Mouse (Mus musculus) ES-E14 (cell line): ENCODE results near the gene Cryba2. TPM values are rescaled to one million over a fixed set of nuclear protein-coding genes. Genes with fewer than 3 reads are reported as not detected.

Experiments
- DNase-seq: peaks from one replicate; pipeline ENCODE4 v3.0.0-alpha.2; 2013; ENCODE audit warnings: low read depth, low spot score
- H3K27ac ChIP-seq: 2 replicates; pipeline ENCODE4 v1.5.1; 2012; ENCODE audit warnings: low read depth, mild to moderate bottlenecking, low read length, moderate library complexity, mixed read lengths; ENCODE audit not compliant: poor library complexity, insufficient read depth, severe bottlenecking
- H3K36me3 ChIP-seq: 2 replicates; pipeline ENCODE4 v1.6.1; 2012; ENCODE audit warnings: mild to moderate bottlenecking, low read length, moderate library complexity, mixed read lengths; ENCODE audit not compliant: control insufficient read depth, poor library complexity, insufficient read depth, severe bottlenecking
- H3K4me1 ChIP-seq, 2 experiments: fragments of 150-350 bp in 1 of 2; sonication (generic) in 1 of 2; 2 replicates each; pipeline ENCODE4 v1.6.1; 2012; ENCODE audit warnings: low read length in 2 of 2, mild to moderate bottlenecking in 1 of 2, mixed read lengths in 1 of 2; ENCODE audit not compliant: control insufficient read depth in 2 of 2, insufficient read depth in 2 of 2, poor library complexity in 1 of 2
- H3K4me3 ChIP-seq, 2 experiments: fragments of 150-350 bp in 1 of 2; sonication (generic) in 1 of 2; 2 replicates each; pipeline ENCODE4 v1.5.1; 2012; ENCODE audit warnings: low read length in 2 of 2, low read depth in 1 of 2, mild to moderate bottlenecking in 1 of 2, mixed read lengths in 1 of 2; ENCODE audit not compliant: insufficient read depth in 1 of 2, poor library complexity in 1 of 2, severe bottlenecking in 1 of 2
- H3K9ac ChIP-seq: 2 replicates; pipeline ENCODE4 v1.6.1; 2012; ENCODE audit warnings: low read depth, mild to moderate bottlenecking, low read length, mixed read lengths; ENCODE audit not compliant: poor library complexity, insufficient read depth, severe bottlenecking
- H3K9me3 ChIP-seq: fragments of 150-350 bp; sonication (generic); 2 replicates; pipeline ENCODE4 v1.6.1; 2012; ENCODE audit warnings: low read depth, mild to moderate bottlenecking, low read length; ENCODE audit not compliant: control insufficient read depth, insufficient read depth
- HCFC1 ChIP-seq: IDR thresholded peaks from 2 replicates; pipeline ENCODE4 v1.6.1; 2012; ENCODE audit warnings: low read length, inconsistent platforms, borderline replicate concordance; ENCODE audit not compliant: insufficient read depth
- MAFK ChIP-seq: IDR thresholded peaks from 2 replicates; pipeline ENCODE4 v1.6.1; 2014; ENCODE audit warnings: mild to moderate bottlenecking, low read depth, low read length, inconsistent platforms; ENCODE audit not compliant: insufficient read depth
- ZC3H11A ChIP-seq: IDR thresholded peaks from 2 replicates; pipeline ENCODE4 v1.6.1; 2012; ENCODE audit warnings: low read depth, mild to moderate bottlenecking, inconsistent platforms, low read length, borderline replicate concordance
- ZNF384 ChIP-seq: IDR thresholded peaks from 2 replicates; pipeline ENCODE4 v1.6.1; 2012; ENCODE audit warnings: low read depth, low read length, inconsistent platforms
- in situ Hi-C, 2 experiments: fragments of 600-800 bp; cut with MboI; formaldehyde crosslinking; loops; one replicate each; pipeline ENCODE4 v1.15.1; 2025; ENCODE audit warnings: low sequenced_read_pairs in 2 of 2, inconsistent platforms in 1 of 2; ENCODE audit not compliant: unreplicated experiment in 2 of 2
- total RNA-seq: library from RNA; depleted of rRNA; stranded (reverse); fragments of 300-350 nt; gene quantifications from 2 replicates; pipeline ENCODE4 v1.2.3, GENCODE M21; 2012

Gene Cryba2
- total RNA-seq, 1 experiment = not detected

- no peak within 1 kb of the TSS for H3K27ac ChIP-seq
- in situ Hi-C loops = no loop called here
- no peak within 1 kb of the TSS for H3K9ac ChIP-seq
- DNase-seq = no peak
- 0 out of 4 replicates have a peak within 1 kb of the TSS, but pooled peaks of 1 of the 2 experiments have one; percentile 9 for H3K4me3 ChIP-seq
- no peaks in the 10 kb centered on the region for H3K4me1 ChIP-seq
- H3K36me3 ChIP-seq = no peaks in the 10 kb centered on the region
- TF ChIP-seq ZNF384 (no peak), HCFC1 (peak; percentile 47; the same call in 1 of the 2 replicates)
- no peaks in the 10 kb centered on the region for H3K9me3 ChIP-seq
Observed at GRCm38 (mm10) chr1:74935402-74935801, 42.5 kb upstream of the Cryba2 start, which contains the start of gene Cfap65. Gene Cfap65, minus strand, starts transcription at chr1:74935599.

GRCm38 (mm10) chr1:74927621-74928296 lies 34.8 kb upstream of the Cryba2 start:
- in situ Hi-C loops = no loop called here

GRCm38 (mm10) chr1:74926721-74927120 lies 33.8 kb upstream of the Cryba2 start:
- no peak overlapping the region for H3K9ac ChIP-seq
- H3K27ac ChIP-seq = no peak overlapping the region
- no peak for DNase-seq
- H3K9me3 ChIP-seq = no peaks in the 10 kb centered on the region
- H3K36me3 ChIP-seq = no peaks in the 10 kb centered on the region
- TF ChIP-seq ZC3H11A = 0 out of 2 replicates have a peak, but pooled peaks have one; percentile 15
- TF ChIP-seq ZNF384 = no peak
- in situ Hi-C loops = no loop called here
- peaks cover 3 to 4% of the 10 kb centered on the region in 2 experiments; a peak in 2 of 4 replicates for H3K4me1 ChIP-seq
- no peak overlapping the region for H3K4me3 ChIP-seq

More at GRCm38 (mm10) chr1:74927621-74928296, 34.8 kb upstream of the Cryba2 start:
- no peaks in the 10 kb centered on the region for H3K9me3 ChIP-seq
- no peak overlapping the region for H3K27ac ChIP-seq
- DNase-seq = no peak
- no peak overlapping the region for H3K4me3 ChIP-seq
- TF ChIP-seq HCFC1 = no peak
- no peak for TF ChIP-seq MAFK
- TF ChIP-seq ZNF384 = no peak
- no peak overlapping the region for H3K9ac ChIP-seq
- H3K4me1 ChIP-seq = peaks cover 3 to 4% of the 10 kb centered on the region in 2 experiments; a peak in 2 of 4 replicates
- H3K36me3 ChIP-seq = no peaks in the 10 kb centered on the region

- DNase-seq = no peak
- Histone ChIP-seq H3K4me1 (peaks cover 3 to 4% of the 10 kb centered on the region in 2 experiments; a peak in 2 of 4 replicates), H3K36me3 (no peaks in the 10 kb centered on the region), H3K27ac (no peak overlapping the region), H3K9ac (no peak overlapping the region), H3K4me3 (no peak overlapping the region), H3K9me3 (no peaks in the 10 kb centered on the region)
- in situ Hi-C loops = no loop called here
- TF ChIP-seq MAFK = no peak
Observed at GRCm38 (mm10) chr1:74924464-74924863, 31.5 kb upstream of the Cryba2 start.

GRCm38 (mm10) chr1:74915706-74916105 lies 22.8 kb upstream of the Cryba2 start:
- H3K27ac ChIP-seq = no peak overlapping the region
- no peak overlapping the region for H3K4me3 ChIP-seq
- no peaks in the 10 kb centered on the region for H3K36me3 ChIP-seq
- in situ Hi-C loops = no loop called here
- TF ChIP-seq MAFK = no peak
- no peak for TF ChIP-seq HCFC1
- no peak for TF ChIP-seq ZNF384
- no peak for DNase-seq
- H3K9me3 ChIP-seq = no peaks in the 10 kb centered on the region
- H3K9ac ChIP-seq = no peak overlapping the region
- H3K4me1 ChIP-seq = no peaks in the 10 kb centered on the region; a peak in 1 of 4 replicates
